Mouse (Mus musculus): Measurements from ENCODE around the gene Rab29.
A peak's percentile ranks its signal among the peaks of the same experiment; 100 is the strongest.
"Not testable (repeated sequence)": the region's sequence is repeated elsewhere in the genome, so short reads cannot be mapped to it uniquely, and the experiment has no call there.

The Rab29 gene

GRCm38 (mm10) chr1:131866304-131866999, 572 bp upstream of the Rab29 start:
- no peak for DNase-seq

DNA sequence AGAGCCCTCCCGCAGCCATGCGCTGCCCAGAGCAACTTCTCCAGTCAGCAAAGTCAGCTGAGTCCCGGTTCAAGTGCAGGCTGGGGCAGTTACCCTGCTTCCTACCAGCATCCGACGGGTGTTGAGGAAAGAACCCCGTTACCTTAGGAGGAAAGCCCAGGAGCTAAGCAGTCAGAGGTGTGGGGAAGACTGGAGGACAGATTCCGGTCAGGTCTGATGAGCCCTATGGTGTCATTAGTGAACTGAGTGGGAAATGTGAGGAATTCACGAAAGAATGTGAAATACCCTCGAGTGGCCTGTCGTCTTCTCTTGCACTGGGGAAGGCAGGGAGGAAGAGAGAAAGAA, 894 bp downstream of the Rab29 start:
- no peak for DNase-seq

- DNase-seq: no peak
Observed at GRCm38 (mm10) chr1:131869561-131869960, 2.5 kb downstream of the Rab29 start.

DNA sequence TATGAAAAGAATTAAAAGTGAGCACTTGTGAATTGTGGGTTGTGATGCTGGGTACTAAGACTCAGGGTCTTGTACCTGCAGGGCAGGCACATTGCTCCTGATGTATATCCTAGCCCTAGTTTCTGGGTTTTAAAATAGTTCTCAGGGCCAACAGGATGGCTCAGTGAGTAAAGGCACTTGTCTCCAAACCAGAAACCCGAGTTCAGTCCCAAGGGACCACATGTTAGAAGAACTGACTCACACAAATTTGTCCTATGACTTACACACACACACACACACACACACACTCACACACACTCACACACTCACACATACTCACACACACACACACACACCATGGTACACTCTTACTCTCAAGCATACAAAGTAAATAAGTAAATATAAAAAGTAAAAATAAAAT, 5.8 kb downstream of the Rab29 start:
- peak; percentile 30 for DNase-seq

DNA sequence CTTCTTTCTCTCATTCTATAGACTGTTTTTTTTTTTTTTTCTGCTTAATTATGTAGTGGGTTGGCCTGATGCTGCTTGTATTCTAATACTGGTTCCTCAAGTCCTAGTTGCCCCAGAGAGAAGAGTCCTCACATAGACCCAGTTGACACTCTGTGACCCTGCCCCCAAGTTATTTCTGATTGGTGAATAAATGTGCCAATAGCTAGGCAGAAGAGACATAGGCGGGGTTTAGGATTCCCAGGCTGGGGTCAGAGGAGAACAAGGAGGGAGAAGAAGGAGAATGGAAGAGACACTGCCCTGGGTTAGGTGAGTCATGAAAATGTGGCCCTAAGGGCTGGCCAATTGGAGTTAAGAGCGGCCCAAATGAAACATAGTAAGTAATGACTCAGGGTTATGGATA, 12.8 kb downstream of the Rab29 start:
- DNase-seq: peak; percentile 10

GRCm38 (mm10) chr1:131882787-131883186, 15.8 kb downstream of the Rab29 start:
- DNase-seq: peak; percentile 10

- DNase-seq: peak; percentile 23
Observed at GRCm38 (mm10) chr1:131886173-131886572, 19.1 kb downstream of the Rab29 start.

DNA sequence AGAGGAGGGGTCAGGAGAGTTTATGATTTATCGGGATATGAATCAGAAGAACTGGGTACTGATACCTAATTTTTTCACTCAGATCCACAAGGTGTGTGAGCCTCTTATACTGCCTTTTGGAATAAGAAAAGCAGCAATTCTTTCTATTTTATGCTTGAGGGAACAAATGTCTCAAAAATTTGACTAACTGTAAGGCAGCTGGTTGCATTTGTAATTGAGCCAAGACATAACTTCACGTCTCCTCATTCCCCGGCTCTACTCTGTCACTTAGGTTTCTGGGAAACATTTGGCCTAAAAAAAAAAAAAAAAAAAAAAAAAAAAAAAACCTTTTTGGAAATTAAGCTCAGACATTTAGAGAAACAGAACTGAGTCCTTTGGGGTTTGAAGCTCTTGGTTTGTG, 19.6 kb downstream of the Rab29 start:
- DNase-seq: peak; percentile 4

- DNase-seq: peak; percentile 1
Observed at GRCm38 (mm10) chr1:131890043-131890658, 23.1 kb downstream of the Rab29 start.

DNA sequence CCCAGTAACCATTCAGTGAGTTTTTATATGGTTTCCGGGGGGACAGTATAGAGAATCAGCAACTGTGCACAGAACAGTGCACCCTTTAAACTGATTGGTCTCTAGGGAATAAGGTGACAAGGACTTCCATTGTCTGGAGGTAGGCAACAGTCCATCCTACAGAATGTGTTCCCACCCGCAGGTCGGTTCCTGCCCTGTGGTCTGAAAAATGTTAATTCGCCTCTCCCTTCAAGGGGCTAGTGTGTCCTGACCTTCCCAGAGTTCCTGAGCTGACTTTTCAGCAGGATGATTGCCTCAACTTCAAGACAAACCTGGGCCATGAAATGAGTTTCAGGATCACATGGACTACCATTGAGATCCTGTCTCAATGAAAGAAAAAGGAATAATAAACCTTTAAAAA, 24.4 kb downstream of the Rab29 start:
- DNase-seq: no peak

GRCm38 (mm10) chr1:131902679-131903078, 35.7 kb downstream of the Rab29 start:
- no peak for DNase-seq

GRCm38 (mm10) chr1:131903251-131903650, 36.2 kb downstream of the Rab29 start:
- no peak for DNase-seq

GRCm38 (mm10) chr1:131905497-131905896, 38.5 kb downstream of the Rab29 start:
- no peak for DNase-seq

DNA sequence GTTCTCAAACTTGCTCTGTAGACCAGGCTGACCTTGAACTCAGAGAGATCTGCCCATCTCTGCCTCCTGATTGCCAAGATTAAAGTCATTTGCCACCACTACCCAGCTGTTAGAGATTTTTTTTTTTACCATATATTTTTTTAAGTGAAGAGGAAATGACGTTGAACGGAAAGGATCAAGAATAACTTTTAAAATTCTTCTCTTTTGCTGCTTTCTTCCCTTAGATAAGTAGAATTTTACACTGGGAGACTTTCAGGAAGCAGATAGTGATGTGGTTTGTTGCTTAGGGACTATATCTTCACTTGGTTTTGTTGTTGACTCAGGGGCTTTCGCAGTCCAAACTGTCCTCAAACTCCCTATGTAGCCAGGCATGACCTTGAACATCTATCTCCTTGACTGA, 41.4 kb downstream of the Rab29 start:
- no peak for DNase-seq

DNA sequence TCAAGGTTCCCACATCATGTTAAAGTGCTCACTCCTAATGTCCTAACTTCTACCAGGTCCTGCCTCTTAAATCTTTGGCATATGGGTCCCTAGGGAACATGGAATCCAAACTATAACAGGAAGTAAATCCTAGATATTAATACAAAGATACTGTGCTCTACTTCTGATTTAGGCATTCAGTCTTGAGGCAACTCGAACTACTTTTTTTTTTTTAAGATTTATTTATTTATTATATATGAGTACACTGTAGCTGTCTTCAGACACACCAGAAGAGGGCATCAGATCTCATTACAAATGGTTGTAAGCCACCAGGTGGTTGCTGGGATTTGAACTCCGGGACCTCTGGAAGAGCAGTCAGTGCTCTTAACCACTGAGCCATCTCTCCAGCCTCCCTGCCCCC, 42.2 kb downstream of the Rab29 start:
- DNase-seq: not testable (repeated sequence)

DNA sequence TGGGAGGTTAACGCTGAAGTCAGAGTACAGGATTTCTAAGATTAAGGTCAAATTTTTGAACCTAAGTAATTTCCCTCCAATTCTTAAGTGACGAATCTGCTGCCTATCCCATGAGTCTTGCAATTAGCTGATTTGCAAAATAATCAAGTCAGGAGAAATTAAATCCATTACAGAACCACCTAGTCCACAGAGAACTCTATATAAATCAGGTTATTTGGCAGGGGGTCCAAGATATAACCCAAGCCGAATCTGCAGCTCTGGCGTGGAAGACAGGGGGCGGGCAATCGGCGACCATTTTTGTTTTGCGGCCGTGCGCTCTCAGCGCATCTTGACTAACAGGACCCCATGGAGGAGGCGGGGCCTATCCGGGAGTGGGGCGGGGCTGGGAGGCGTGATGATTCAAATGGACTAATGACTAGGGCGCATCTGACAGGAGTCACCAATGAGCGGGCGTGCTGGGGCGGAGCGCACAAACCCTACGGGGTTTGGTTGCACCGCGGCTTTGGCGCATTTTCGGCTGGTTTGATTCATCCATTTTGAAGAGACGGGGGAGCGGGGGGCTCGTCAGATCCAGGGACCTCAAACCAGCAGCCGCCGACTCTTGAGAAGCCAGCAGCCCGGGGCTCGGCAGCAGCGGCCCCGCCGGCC, 43.1 kb downstream of the Rab29 start, which contains the start of gene Nucks1:
TSS of gene Nucks1 (plus strand) at position 534 of the 648 bp plus-strand sequence.
- DNase-seq: peak; percentile 100

DNA sequence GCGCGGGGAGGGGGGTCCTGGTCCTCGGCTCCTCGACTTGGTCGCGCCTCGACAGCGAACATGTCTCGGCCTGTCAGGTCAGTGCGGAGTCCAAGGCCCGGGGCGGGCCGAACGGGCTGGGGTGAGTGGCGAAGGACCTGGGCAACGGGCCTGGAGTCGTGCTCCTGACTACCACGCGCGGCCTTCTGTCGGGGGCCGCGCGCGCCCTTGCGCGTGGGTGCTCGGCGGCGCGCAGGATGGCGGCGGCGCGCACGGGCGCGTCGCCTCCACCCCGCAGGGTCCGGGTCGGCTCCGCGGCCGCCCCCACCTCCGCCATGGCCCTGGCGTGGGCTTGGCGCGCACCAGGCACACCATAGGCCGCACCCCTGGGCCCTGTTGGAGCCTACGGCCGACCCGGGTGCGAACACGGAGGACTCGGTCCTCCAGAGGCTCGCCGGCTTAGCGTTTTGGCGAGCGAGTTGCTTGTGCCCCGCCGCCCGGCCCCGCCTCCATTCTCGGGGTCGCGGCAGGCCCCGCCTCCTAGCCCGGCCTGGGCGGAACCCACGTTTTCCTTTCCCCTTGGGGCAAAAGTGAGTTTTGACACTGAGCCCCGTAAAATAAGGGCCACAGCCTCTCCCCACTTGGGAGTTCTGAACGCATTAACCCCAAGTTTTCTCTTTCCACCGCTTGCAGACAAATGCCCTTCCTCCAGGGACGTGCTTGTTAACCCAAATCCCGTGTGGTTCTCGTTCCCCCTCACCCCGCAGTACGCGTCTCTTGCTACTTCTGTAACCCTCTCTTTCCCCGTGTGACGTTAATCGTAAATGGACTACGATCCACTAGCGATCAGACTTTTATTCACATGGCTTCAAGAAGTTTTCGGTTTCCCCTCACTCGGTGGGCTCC, 43.9 kb downstream of the Rab29 start:
- DNase-seq: peak; percentile 98

- DNase-seq: no peak
Observed at GRCm38 (mm10) chr1:131917634-131918033, 50.6 kb downstream of the Rab29 start.

GRCm38 (mm10) chr1:131919052-131919451, 52.0 kb downstream of the Rab29 start:
- no peak for DNase-seq

DNA sequence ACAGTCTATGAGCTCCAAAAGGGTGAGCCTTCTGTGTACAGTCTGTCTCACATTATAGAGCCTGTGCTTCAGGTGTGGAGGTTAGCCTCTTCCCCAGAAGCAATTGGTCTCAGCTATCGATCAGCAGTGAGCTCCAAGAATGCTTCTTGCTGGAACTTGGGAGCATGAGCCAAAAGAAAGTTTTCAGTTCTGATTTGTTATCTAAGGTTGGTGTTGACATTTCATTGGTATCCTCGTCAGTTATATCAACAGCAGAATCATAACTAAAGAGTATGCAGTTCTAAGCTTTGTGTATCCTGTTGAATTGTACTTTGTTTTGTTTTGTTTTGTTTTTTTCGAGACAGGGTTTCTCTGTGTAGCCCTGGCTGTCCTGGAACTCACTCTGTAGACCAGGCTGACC, 55.1 kb downstream of the Rab29 start:
- DNase-seq: no peak
